Mouse (Mus musculus): Measurements from ENCODE around the gene Mllt1. TPM values are rescaled to one million over a fixed set of nuclear protein-coding genes. Genes with fewer than 3 reads are reported as not detected.

Mllt1 gene
- polyA plus RNA-seq, 1 experiment from 2014 or later: 66.8 TPM

DNA sequence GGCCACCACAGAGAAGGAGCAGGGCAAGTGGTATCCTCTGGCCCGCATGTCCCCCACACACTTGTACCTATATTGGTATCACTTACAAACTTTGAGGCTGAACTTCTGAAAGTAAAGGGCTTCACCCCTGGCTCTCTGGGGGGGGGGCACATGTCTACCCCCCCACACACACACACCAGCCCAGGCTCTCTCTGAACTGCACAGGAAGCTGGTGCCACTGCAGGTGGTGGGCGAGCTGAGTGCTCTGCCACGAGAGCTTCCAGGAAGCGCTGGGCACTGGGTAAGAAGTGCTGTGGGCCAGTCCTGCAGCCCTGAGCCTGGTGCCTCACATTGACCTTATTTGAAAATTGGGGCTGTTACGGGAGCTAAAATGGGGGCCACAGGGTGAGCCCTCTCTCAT lies 91.5 kb downstream of the Mllt1 start:
- Histone ChIP-seq H3K9me3 (no peaks in the 10 kb centered on the region), H3K4me2 (no peak overlapping the region), H3K27ac (replicated peaks) (no peak overlapping the region), H3K27me3 (no peaks in the 10 kb centered on the region), H3K4me1 (replicated peaks) (no peaks in the 10 kb centered on the region), H3K9ac (no peak overlapping the region), H3K4me3 (no peak overlapping the region), H3K36me3 (no peaks in the 10 kb centered on the region)
- WGBS: 88% methylated on average over 5 of the region's 5 CpGs
- no peak for ATAC-seq (ENCODE audit: low read depth)

Other genes starting within 250 kb of the Mllt1 start
- gene Ndufa11, start 217.6 kb downstream of the Mllt1 start, polyA plus RNA-seq (2015; fragmentation: Nextera tagmentation; extraction: Ambion mirVana): 542 and 575 TPM in 2 replicates
- gene Vmac, start 217.4 kb downstream of the Mllt1 start, polyA plus RNA-seq (2015; fragmentation: Nextera tagmentation; extraction: Ambion mirVana): 16.3 and 17.5 TPM in 2 replicates
- 1.1 and 1.7 TPM in 2 replicates for gene Nrtn, start 177.9 kb downstream of the Mllt1 start, polyA plus RNA-seq (2015; fragmentation: Nextera tagmentation; extraction: Ambion mirVana)
- gene Dus3l, start 170.7 kb downstream of the Mllt1 start, polyA plus RNA-seq (2015; fragmentation: Nextera tagmentation; extraction: Ambion mirVana): 61.5 and 64.6 TPM in 2 replicates
- 0.95 and 1.1 TPM in 2 replicates for gene Prr22, start 165.2 kb downstream of the Mllt1 start, polyA plus RNA-seq (2015; fragmentation: Nextera tagmentation; extraction: Ambion mirVana)
- 4.6 and 5.2 TPM in 2 replicates for gene Rfx2, start 104.4 kb downstream of the Mllt1 start, polyA plus RNA-seq (2015; fragmentation: Nextera tagmentation; extraction: Ambion mirVana)
- gene Acsbg2, start 61.0 kb downstream of the Mllt1 start, polyA plus RNA-seq (2015; fragmentation: Nextera tagmentation; extraction: Ambion mirVana): not detected in 2 replicates
- 0.54 and 0.60 TPM in 2 replicates for gene 1700061G19Rik, start 59.9 kb downstream of the Mllt1 start, polyA plus RNA-seq (2015; fragmentation: Nextera tagmentation; extraction: Ambion mirVana)
- not detected in 2 replicates for gene Acer1, start 46.7 kb upstream of the Mllt1 start, polyA plus RNA-seq (2015; fragmentation: Nextera tagmentation; extraction: Ambion mirVana)
- 152 and 161 TPM in 2 replicates for gene Clpp, start 54.9 kb upstream of the Mllt1 start, polyA plus RNA-seq (2015; fragmentation: Nextera tagmentation; extraction: Ambion mirVana)
- gene Alkbh7, start 61.9 kb upstream of the Mllt1 start, polyA plus RNA-seq (2015; fragmentation: Nextera tagmentation; extraction: Ambion mirVana): 42.3 and 45.9 TPM in 2 replicates
- gene Pspn, start 64.6 kb upstream of the Mllt1 start, polyA plus RNA-seq (2015; fragmentation: Nextera tagmentation; extraction: Ambion mirVana): 0.47 TPM in 1 of 2 replicates, not detected in the other
- gene Gtf2f1, start 75.9 kb upstream of the Mllt1 start, polyA plus RNA-seq (2015; fragmentation: Nextera tagmentation; extraction: Ambion mirVana): 72.5 and 72.9 TPM in 2 replicates
- gene Gm17949, start 76.1 kb upstream of the Mllt1 start, polyA plus RNA-seq (2015; fragmentation: Nextera tagmentation; extraction: Ambion mirVana): 0.32 and 0.43 TPM in 2 replicates
- gene Khsrp, start 96.1 kb upstream of the Mllt1 start, polyA plus RNA-seq (2015; fragmentation: Nextera tagmentation; extraction: Ambion mirVana): 33.5 and 34.2 TPM in 2 replicates
- gene Slc25a41, start 106.2 kb upstream of the Mllt1 start, polyA plus RNA-seq (2015; fragmentation: Nextera tagmentation; extraction: Ambion mirVana): not detected in 2 replicates
- 0.92 and 1.1 TPM in 2 replicates for gene Crb3, start 123.7 kb upstream of the Mllt1 start, polyA plus RNA-seq (2015; fragmentation: Nextera tagmentation; extraction: Ambion mirVana)
- 29.5 and 33.3 TPM in 2 replicates for gene Slc25a23, start 124.4 kb upstream of the Mllt1 start, polyA plus RNA-seq (2015; fragmentation: Nextera tagmentation; extraction: Ambion mirVana)
- 3.7 and 5.9 TPM in 2 replicates for gene Dennd1c, start 143.1 kb upstream of the Mllt1 start, polyA plus RNA-seq (2015; fragmentation: Nextera tagmentation; extraction: Ambion mirVana)
- 381 and 413 TPM in 2 replicates for gene Tubb4a, start 152.4 kb upstream of the Mllt1 start, polyA plus RNA-seq (2015; fragmentation: Nextera tagmentation; extraction: Ambion mirVana)
- 4.2 and 6.2 TPM in 2 replicates for gene Tnfsf9, start 169.9 kb upstream of the Mllt1 start, polyA plus RNA-seq (2015; fragmentation: Nextera tagmentation; extraction: Ambion mirVana)
- 0.56 and 0.62 TPM in 2 replicates for gene Cd70, start 214.4 kb upstream of the Mllt1 start, polyA plus RNA-seq (2015; fragmentation: Nextera tagmentation; extraction: Ambion mirVana)

Measured in neural tube, embryonic 13.5 days (tissue).